Mouse (Mus musculus) lung, embryonic 14.5 days (tissue): ENCODE measurements around the gene Ikbke. TPM values are rescaled to one million over a fixed set of nuclear protein-coding genes. Genes with fewer than 3 reads are reported as not detected.
A peak's percentile ranks its signal among the peaks of the same experiment; 100 is the strongest.
"Not testable (repeated sequence)": the region's sequence is repeated elsewhere in the genome, so short reads cannot be mapped to it uniquely, and the experiment has no call there.

ENCODE experiments used
- ATAC-seq: fragments of 200-750 bp; cut with Nextera tagmentation; 2 replicates; pipeline ENCODE4 v1.8.0; 2017; ENCODE audit warnings: mild to moderate bottlenecking, moderate TSS enrichment, moderate library complexity; ENCODE audit not compliant: insufficient read depth
- DNase-seq: peaks from one replicate; pipeline ENCODE4 v3.0.0-alpha.2; 2015
- H3K27ac ChIP-seq: fragments of 300-500 bp; sonication (generic); 2 replicates; pipeline ENCODE4 v1.5.1; 2014; ENCODE audit warnings: low read depth, mild to moderate bottlenecking, moderate library complexity
- H3K27me3 ChIP-seq: fragments of 300-500 bp; sonication (generic); 2 replicates; pipeline ENCODE4 v1.6.1; 2014; ENCODE audit warnings: low read length, control low read depth; ENCODE audit not compliant: insufficient read depth
- H3K36me3 ChIP-seq: fragments of 300-500 bp; sonication (generic); 2 replicates; pipeline ENCODE4 v1.6.1; 2014; ENCODE audit warnings: control low read depth; ENCODE audit not compliant: insufficient read depth
- H3K4me1 ChIP-seq: fragments of 300-500 bp; sonication (generic); 2 replicates; pipeline ENCODE4 v1.6.1; 2014; ENCODE audit warnings: antibody characterized with exemption, control low read depth; ENCODE audit not compliant: insufficient read depth
- H3K4me2 ChIP-seq: fragments of 300-500 bp; sonication (generic); 2 replicates; pipeline ENCODE4 v1.6.1; 2014; ENCODE audit warnings: mild to moderate bottlenecking
- H3K4me3 ChIP-seq: fragments of 300-500 bp; sonication (generic); 2 replicates; pipeline ENCODE4 v1.5.1; 2014; ENCODE audit warnings: low read depth, low read length
- H3K9ac ChIP-seq: fragments of 300-500 bp; sonication (generic); 2 replicates; pipeline ENCODE4 v1.6.1; 2014
- H3K9me3 ChIP-seq: fragments of 300-500 bp; sonication (generic); 2 replicates; pipeline ENCODE4 v1.6.1; 2016; ENCODE audit warnings: low read depth, low read length, control low read depth
- CTCF ChIP-seq: IDR thresholded peaks from 2 replicates; pipeline ENCODE4 v1.5.1; 2016; ENCODE audit warnings: antibody characterized with exemption, low read depth
- WGBS: fragments of 180-500 bp; shearing (Covaris S2); extraction: QIAGEN DNeasy Blood & Tissue Kit; methylation state at CpG from one replicate; pipeline ENCODE4 v1.1.7; 2014; 5-methylcytosine and 5-hydroxymethylcytosine counted together
- polyA plus RNA-seq: library from polyadenylated mRNA; unstranded; fragments of >200 nt; fragmentation: Nextera tagmentation; extraction: Ambion mirVana; gene quantifications from 2 replicates; pipeline ENCODE4 v1.2.1, GENCODE M21; 2014

Ikbke gene
- 2.0 and 2.3 TPM in 2 replicates for polyA plus RNA-seq

DNA sequence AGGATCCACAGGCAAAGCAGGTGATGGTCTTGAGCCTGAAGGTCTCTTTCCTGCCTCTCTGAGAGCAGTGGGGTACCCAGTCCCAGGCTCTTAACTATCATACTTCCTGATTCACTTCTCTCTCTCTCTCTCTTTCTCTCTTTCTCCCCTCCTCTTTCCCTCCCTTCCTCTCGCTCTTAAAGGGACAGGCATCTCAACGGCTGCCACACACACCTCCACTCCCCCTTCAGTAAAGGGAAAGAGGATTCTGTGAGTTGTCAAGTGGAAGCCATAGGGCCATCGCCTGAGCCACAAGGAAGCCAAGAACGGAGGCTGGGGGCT lies at the start of gene Ikbke:
TSS of gene Ikbke (minus strand) at position 151 of the 321 bp plus-strand sequence.
- Histone ChIP-seq H3K4me3 (peak within 1 kb of the TSS; percentile 37), H3K4me1 (no peaks in the 10 kb centered on the region; the same call in none of the 2 replicates), H3K4me2 (peak within 1 kb of the TSS; percentile 61), H3K27ac (no peak within 1 kb of the TSS), H3K27me3 (no peaks in the 10 kb centered on the region), H3K9me3 (no peaks in the 10 kb centered on the region), H3K9ac (peak within 1 kb of the TSS; percentile 42), H3K36me3 (no peaks in the 10 kb centered on the region)
- WGBS = 25% methylated on average over 4 of the region's 4 CpGs
- DNase-seq (no peak), ATAC-seq (peak; percentile 18; the same call in 1 of the 2 replicates)
- TF ChIP-seq CTCF = no peak

DNA sequence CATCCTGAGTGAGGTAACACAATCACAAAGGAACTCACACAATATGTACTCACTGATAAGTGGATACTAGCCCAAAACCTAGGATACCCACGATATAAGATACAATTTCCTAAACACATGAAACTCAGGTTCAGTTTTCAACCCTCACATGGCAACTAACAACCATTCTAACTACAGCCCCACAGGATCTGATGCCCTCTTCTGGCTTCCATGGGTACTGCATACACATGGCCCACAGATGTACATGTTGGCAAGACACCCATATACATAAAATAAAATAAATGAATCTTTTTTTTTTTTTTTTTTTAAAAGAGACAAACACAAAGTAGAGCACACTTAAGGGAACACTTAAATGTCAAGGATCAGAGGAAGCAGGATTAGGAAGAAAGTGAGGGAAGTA lies 49.7 kb upstream of the Ikbke start:
- H3K4me1 ChIP-seq, DNase-seq: not testable (repeated sequence)
- 100% methylated on average over 1 of the region's 1 CpGs for WGBS

DNA sequence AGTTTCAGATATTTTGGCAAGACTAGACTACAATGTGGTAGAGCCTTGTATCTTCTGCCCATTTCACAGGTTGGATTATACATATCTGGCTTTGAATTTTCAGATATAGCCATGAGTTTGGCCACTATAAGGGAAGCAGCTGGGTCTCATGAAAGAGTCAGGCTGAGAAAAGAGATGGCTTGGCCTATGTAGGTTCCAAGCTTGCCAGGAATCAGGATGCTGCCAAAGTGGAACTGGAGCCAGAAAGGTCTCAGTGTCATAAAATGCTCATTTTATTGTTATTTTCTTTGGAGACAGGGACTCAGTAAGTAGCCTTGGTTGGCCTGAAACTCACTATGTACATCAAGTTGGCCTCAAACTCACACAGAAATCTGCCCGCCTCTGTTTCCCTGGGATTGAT lies 47.8 kb upstream of the Ikbke start:
- Histone ChIP-seq H3K27me3 (no peaks in the 10 kb centered on the region), H3K4me3 (no peak overlapping the region), H3K4me1 (no peaks in the 10 kb centered on the region), H3K4me2 (no peak overlapping the region), H3K9ac (no peak overlapping the region), H3K9me3 (no peaks in the 10 kb centered on the region), H3K36me3 (peaks cover 16% of the 10 kb centered on the region; the same call in 1 of the 2 replicates), H3K27ac (no peak overlapping the region)
- WGBS = 91% methylated on average over 1 of the region's 1 CpGs
- ATAC-seq (no peak), DNase-seq (no peak)
- no peak for TF ChIP-seq CTCF

More for the DNA sequence above, 49.7 kb upstream of the Ikbke start:
- not testable (repeated sequence) for H3K27ac ChIP-seq, ATAC-seq, H3K9ac ChIP-seq, H3K27me3 ChIP-seq, H3K4me2 ChIP-seq, H3K9me3 ChIP-seq, H3K4me3 ChIP-seq
- peak; percentile 19; the same call in 1 of the 2 replicates for TF ChIP-seq CTCF
- peaks cover 30% of the 10 kb centered on the region; the same call in 1 of the 2 replicates for H3K36me3 ChIP-seq

DNA sequence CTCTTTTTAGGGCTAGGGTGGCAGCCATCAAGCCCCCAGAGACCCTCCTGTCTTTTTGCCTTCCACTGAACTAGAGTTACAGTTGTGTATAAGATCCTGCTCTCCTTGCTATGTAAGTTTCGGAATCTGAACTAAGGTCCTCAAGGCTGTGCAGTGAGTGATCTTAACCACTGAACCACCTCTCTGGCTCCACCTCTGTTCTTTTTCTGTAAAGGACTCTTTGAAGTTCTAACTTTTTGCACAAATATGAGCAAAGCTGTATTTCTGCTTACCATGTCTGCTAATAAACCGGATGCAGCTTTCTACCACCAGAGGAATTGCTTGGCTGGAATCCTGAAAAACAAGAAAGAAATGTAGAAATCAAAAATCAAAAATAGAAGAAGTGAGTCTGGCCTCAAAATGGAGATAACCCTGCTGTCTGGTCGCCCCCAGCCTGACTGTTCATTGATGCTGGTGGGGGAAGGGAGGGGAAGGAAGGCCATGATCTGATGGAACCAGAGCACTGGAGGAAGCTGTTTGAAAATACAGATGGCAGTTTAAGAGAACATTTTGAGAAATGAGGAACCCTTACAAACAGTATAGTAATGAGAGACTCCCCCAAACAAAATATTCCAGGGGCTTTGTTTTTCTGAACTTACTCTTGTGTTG lies 45.5 kb upstream of the Ikbke start:
- Histone ChIP-seq H3K9ac (no peak overlapping the region), H3K9me3 (no peaks in the 10 kb centered on the region), H3K27me3 (no peaks in the 10 kb centered on the region), H3K27ac (no peak overlapping the region), H3K36me3 (peaks cover 18% of the 10 kb centered on the region; the same call in 1 of the 2 replicates), H3K4me3 (no peak overlapping the region), H3K4me1 (no peaks in the 10 kb centered on the region), H3K4me2 (no peak overlapping the region)
- TF ChIP-seq CTCF = no peak
- WGBS = 89% methylated on average over 3 of the region's 3 CpGs
- ATAC-seq (no peak), DNase-seq (no peak)

DNA sequence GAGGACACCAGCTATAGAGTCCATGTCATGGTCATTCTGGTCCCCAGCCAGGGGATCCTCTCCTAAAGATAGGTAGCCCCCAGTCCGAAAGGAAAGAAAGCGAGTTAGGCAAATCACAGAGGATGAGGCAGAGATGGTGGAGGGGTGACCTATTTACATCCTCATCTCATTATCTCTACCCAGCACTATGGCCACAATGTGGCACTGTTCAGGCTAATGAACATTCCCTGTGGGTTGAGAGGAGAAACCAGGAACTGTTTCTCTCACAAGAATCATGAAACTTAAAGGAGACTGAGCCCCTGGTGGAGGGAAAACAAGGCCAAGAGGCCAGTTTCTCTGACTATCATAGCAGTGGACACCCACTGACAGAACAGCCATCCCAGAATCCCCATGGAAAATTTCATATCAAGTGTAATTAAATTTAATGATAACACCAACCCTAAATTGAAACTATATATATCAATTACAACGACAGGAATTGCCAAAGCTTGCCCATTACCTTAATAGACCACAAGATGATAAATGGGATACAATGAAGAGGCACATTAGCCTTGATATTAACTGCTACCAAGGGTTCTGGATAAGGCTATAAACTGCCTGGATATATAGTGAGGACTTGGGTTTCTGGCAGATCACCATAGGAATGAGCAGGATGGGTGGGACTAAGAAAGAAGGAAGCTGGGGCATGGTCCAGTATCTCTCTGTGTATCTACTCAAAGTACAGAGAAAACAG lies 40.4 kb upstream of the Ikbke start:
- H3K36me3 ChIP-seq = peaks cover 37% of the 10 kb centered on the region
- 84% methylated on average over 3 of the region's 3 CpGs for WGBS

DNA sequence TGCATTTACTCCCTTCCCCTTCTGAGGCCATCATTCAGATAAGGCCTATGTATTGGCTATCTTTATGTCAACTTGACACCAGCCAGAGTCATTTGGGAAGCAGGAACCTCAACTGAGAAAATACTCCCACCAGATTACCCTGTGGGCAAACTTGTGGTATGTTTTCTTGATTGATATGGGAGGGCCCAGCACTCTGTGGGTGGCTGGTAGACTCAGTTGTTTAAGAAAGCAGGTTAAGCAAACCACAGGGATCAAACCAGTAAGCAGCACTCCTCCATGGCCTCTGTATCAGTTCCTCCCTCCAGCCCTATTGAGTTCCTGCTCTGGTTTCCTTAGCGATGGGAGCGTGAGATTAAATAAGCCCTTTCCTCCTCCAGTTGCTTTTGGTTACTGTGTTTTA lies 39.0 kb upstream of the Ikbke start:
- H3K9ac ChIP-seq = no peak overlapping the region
- peaks cover 35% of the 10 kb centered on the region for H3K36me3 ChIP-seq
- H3K27me3 ChIP-seq = no peaks in the 10 kb centered on the region
- TF ChIP-seq CTCF = no peak
- H3K4me2 ChIP-seq = no peak overlapping the region
- ATAC-seq (no peak), DNase-seq (no peak)
- no peaks in the 10 kb centered on the region for H3K4me1 ChIP-seq
- no peak overlapping the region for H3K27ac ChIP-seq
- 87% methylated on average over 2 of the region's 2 CpGs for whole genome bisulfite sequencing
- no peaks in the 10 kb centered on the region for H3K9me3 ChIP-seq
- H3K4me3 ChIP-seq = no peak overlapping the region

More for the DNA sequence above, 40.4 kb upstream of the Ikbke start:
- H3K9me3 ChIP-seq = no peaks in the 10 kb centered on the region
- no peak overlapping the region for H3K9ac ChIP-seq
- no peak overlapping the region for H3K4me3 ChIP-seq
- no peak overlapping the region for H3K4me2 ChIP-seq
- H3K27ac ChIP-seq = no peak overlapping the region
- ATAC-seq = no peak
- no peak for DNase-seq
- H3K4me1 ChIP-seq = no peaks in the 10 kb centered on the region
- no peak for TF ChIP-seq CTCF
- H3K27me3 ChIP-seq = no peaks in the 10 kb centered on the region

DNA sequence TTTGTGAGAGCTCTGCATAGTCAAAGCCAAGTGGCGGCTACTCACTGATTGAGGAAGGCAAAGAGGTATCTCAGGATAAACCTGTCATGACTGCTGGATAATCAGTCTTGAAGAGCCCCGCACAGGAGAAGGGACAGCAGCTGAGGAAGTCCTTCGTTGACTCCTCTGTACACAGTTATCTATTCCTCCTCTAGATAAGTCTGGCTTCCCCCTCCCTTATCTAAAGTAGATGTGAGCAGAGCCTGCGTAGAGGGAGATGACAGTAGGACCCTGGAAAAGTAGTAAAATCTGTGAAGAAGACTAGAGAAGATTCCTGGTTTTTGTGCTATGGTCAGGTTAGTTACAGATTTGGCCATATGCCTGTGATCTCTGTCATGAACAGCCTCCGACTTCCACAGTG lies 38.2 kb upstream of the Ikbke start:
- WGBS = 66% methylated on average over 5 of the region's 5 CpGs
- no peak overlapping the region for H3K27ac ChIP-seq
- H3K4me3 ChIP-seq = no peak overlapping the region
- no peaks in the 10 kb centered on the region for H3K9me3 ChIP-seq
- no peak overlapping the region for H3K9ac ChIP-seq
- H3K27me3 ChIP-seq = no peaks in the 10 kb centered on the region
- no peak overlapping the region for H3K4me2 ChIP-seq
- ATAC-seq = no peak
- H3K4me1 ChIP-seq = no peaks in the 10 kb centered on the region
- TF ChIP-seq CTCF = no peak
- peaks cover 35% of the 10 kb centered on the region for H3K36me3 ChIP-seq
- no peak for DNase-seq
